Mouse (Mus musculus) heart, postnatal 0 days (tissue): ENCODE data around the gene Foxb2. TPM values are rescaled to one million over a fixed set of nuclear protein-coding genes. Genes with fewer than 3 reads are reported as not detected.

Experiments used
- ATAC-seq: fragments of 200-750 bp; cut with Nextera tagmentation; 2 replicates; pipeline ENCODE4 v1.8.0; 2017; ENCODE audit warnings: low read depth, moderate number of reproducible peaks, moderate library complexity; ENCODE audit not compliant: insufficient read depth
- DNase-seq: peaks from one replicate; pipeline ENCODE4 v3.0.0-alpha.2; 2016; ENCODE audit warnings: low spot score
- H3K27ac ChIP-seq: fragments of 300-500 bp; sonication (generic); 2 replicates; pipeline ENCODE4 v1.5.1; 2014; ENCODE audit warnings: low read depth, mild to moderate bottlenecking
- H3K27me3 ChIP-seq: fragments of 300-500 bp; sonication (generic); 2 replicates; pipeline ENCODE4 v1.6.1; 2014; ENCODE audit warnings: low read length, mixed read lengths; ENCODE audit not compliant: control insufficient read depth, insufficient read depth
- H3K36me3 ChIP-seq: fragments of 300-500 bp; sonication (generic); replicated peaks from 2 replicates; pipeline ENCODE4 v1.6.1; 2014; ENCODE audit warnings: low read length, mixed read lengths; ENCODE audit not compliant: control insufficient read depth, insufficient read depth
- H3K4me1 ChIP-seq: fragments of 300-500 bp; sonication (generic); 2 replicates; pipeline ENCODE4 v1.6.1; 2014; ENCODE audit warnings: antibody characterized with exemption; ENCODE audit not compliant: control insufficient read depth, insufficient read depth
- H3K4me2 ChIP-seq: fragments of 300-500 bp; sonication (generic); 2 replicates; pipeline ENCODE4 v1.6.1; 2014; ENCODE audit warnings: low read depth, mild to moderate bottlenecking, low read length, moderate library complexity
- H3K4me3 ChIP-seq: fragments of 300-500 bp; sonication (generic); 2 replicates; pipeline ENCODE4 v1.5.1; 2014; ENCODE audit warnings: low read depth, low read length
- H3K9ac ChIP-seq: fragments of 300-500 bp; sonication (generic); replicated peaks from 2 replicates; pipeline ENCODE4 v1.6.1; 2014; ENCODE audit warnings: low read depth, low read length, mixed read lengths
- H3K9me3 ChIP-seq: fragments of 300-500 bp; sonication (generic); replicated peaks from 2 replicates; pipeline ENCODE4 v1.6.1; 2016; ENCODE audit warnings: low read length; ENCODE audit not compliant: control insufficient read depth
- CTCF ChIP-seq: IDR thresholded peaks from 2 replicates; pipeline ENCODE4 v1.5.1; 2016; ENCODE audit warnings: antibody characterized with exemption, control low read depth, low read depth
- EP300 ChIP-seq: IDR thresholded peaks from 2 replicates; pipeline ENCODE4 v1.6.1; 2016; ENCODE audit warnings: antibody characterized with exemption, low read depth
- WGBS: fragments of 180-500 bp; shearing (Covaris S2); extraction: QIAGEN DNeasy Blood & Tissue Kit; methylation state at CpG from one replicate; pipeline ENCODE4 v1.1.7; 2014; 5-methylcytosine and 5-hydroxymethylcytosine counted together
- polyA plus RNA-seq: library from polyadenylated mRNA; unstranded; fragments of >200 nt; fragmentation: Nextera tagmentation; extraction: Ambion mirVana; gene quantifications from 2 replicates; pipeline ENCODE4 v1.2.1, GENCODE M21; 2015
- total RNA-seq: library from RNA; depleted of rRNA; stranded (reverse); fragments of >200 nt; gene quantifications from 2 replicates; pipeline ENCODE4 v1.2.3, GENCODE M21; 2014; ENCODE audit warnings: low replicate concordance; rRNA removed

Gene Foxb2
- total RNA-seq (not detected in 2 replicates), polyA plus RNA-seq (not detected in 2 replicates)

DNA sequence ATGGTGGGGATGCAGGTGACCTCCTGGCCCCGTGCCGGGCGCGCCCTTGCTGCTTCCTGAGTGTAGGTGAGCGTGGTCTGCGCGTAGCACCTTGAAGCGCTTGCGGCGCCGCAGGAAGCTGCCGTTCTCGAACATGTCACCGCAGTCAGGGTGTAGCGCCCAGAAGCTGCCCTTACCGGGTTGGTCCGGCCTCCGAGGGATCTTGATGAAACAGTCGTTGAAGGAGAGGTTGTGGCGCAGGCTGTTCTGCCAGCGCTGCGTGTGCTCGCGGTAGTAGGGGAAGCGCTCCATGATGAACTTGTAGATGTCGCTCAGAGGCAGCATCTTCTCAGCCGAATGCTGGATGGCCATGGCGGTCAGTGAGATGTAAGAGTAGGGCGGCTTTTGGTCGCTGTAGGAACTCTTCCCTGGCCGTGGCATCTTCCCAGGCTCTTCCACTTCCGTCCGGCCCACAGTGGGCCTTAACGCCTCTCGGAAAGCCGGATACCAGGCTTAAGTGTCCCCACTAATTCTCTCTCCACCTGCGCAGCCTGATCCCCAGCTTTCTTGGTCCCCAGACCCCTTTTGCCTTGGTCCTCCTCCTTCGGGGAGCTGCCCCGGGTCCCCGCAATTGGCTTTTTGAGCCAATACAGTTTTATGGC, at the start of gene Foxb2:
Gene Foxb2 (minus strand): TSS at position 585 of the 641 bp plus-strand sequence.
- Histone ChIP-seq H3K4me2 (peak within 1 kb of the TSS; percentile 66), H3K4me1 (0 out of 2 replicates have a peak, but pooled peaks cover 11% of the 10 kb centered on the region), H3K27me3 (peaks cover 96% of the 10 kb centered on the region), H3K9me3 (no peaks in the 10 kb centered on the region), H3K9ac (no peak within 1 kb of the TSS), H3K27ac (no peak within 1 kb of the TSS), H3K4me3 (peak within 1 kb of the TSS; percentile 44), H3K36me3 (no peaks in the 10 kb centered on the region)
- no peak for TF ChIP-seq EP300
- no peak for TF ChIP-seq CTCF
- ATAC-seq = no peak
- under 1% methylated on average over 40 of the region's 40 CpGs for WGBS
- no peak for DNase-seq

DNA sequence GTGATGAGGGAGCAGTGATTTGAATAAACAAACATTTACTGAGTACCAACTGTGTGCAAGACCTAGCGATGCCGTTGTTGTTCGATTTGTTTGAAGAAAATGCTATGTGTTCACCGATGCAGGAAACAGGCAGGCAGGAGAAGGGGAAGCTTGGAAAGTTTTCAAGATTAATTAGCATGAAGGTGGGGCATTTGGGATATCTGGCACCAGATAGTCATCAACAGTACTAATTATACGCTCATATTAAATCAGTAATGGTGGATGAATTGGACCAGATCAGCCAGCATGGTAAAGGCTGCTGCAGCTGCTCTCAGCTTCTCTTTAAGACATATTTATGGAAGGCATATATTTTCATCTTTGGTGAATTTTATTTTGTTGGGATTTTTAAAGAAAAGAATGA, 37.9 kb upstream of the Foxb2 start:
- Histone ChIP-seq H3K9me3 (0 out of 2 replicates have a peak, but pooled peaks cover 3% of the 10 kb centered on the region), H3K4me1 (no peaks in the 10 kb centered on the region), H3K4me2 (no peak overlapping the region), H3K27me3 (no peaks in the 10 kb centered on the region), H3K27ac (no peak overlapping the region), H3K4me3 (no peak overlapping the region), H3K36me3 (no peaks in the 10 kb centered on the region), H3K9ac (no peak overlapping the region)
- DNase-seq = no peak
- no peak for TF ChIP-seq EP300
- no peak for TF ChIP-seq CTCF
- WGBS = 85% methylated on average over 5 of the region's 5 CpGs
- ATAC-seq = no peak

GRCm38 (mm10) chr19:16903106-16903505, 29.5 kb upstream of the Foxb2 start:
- H3K9me3 ChIP-seq = no peaks in the 10 kb centered on the region
- ATAC-seq (no peak), DNase-seq (no peak)
- H3K27ac ChIP-seq = no peak overlapping the region
- no peaks in the 10 kb centered on the region for H3K4me1 ChIP-seq
- no peaks in the 10 kb centered on the region for H3K27me3 ChIP-seq
- no peak overlapping the region for H3K9ac ChIP-seq
- no peak overlapping the region for H3K4me2 ChIP-seq
- H3K4me3 ChIP-seq = no peak overlapping the region
- 61% methylated on average over 2 of the region's 2 CpGs for WGBS
- H3K36me3 ChIP-seq = no peaks in the 10 kb centered on the region
- TF ChIP-seq EP300 = no peak
- TF ChIP-seq CTCF = peak; percentile 54

- Histone ChIP-seq H3K27ac (no peak overlapping the region), H3K4me3 (no peak overlapping the region), H3K4me1 (no peaks in the 10 kb centered on the region), H3K4me2 (no peak overlapping the region), H3K9me3 (no peaks in the 10 kb centered on the region), H3K27me3 (no peaks in the 10 kb centered on the region), H3K36me3 (no peaks in the 10 kb centered on the region), H3K9ac (no peak overlapping the region)
- 49% methylated on average over 10 of the region's 10 CpGs for WGBS
- no peak for DNase-seq
- TF ChIP-seq CTCF (peak; percentile 41), EP300 (no peak)
- no peak for ATAC-seq
These were observed 26.1 kb upstream of the Foxb2 start for GRCm38 (mm10) chr19:16899716-16900115.

- Histone ChIP-seq H3K4me1 (no peaks in the 10 kb centered on the region), H3K27me3 (no peaks in the 10 kb centered on the region), H3K27ac (no peak overlapping the region), H3K4me2 (no peak overlapping the region), H3K9me3 (no peaks in the 10 kb centered on the region), H3K9ac (no peak overlapping the region), H3K36me3 (no peaks in the 10 kb centered on the region), H3K4me3 (no peak overlapping the region)
- ATAC-seq (no peak), DNase-seq (no peak)
- TF ChIP-seq EP300 = no peak
- TF ChIP-seq CTCF = no peak
- WGBS = 65% methylated on average over 5 of the region's 5 CpGs
These were observed 25.0 kb upstream of the Foxb2 start for GRCm38 (mm10) chr19:16898576-16898975.

DNA sequence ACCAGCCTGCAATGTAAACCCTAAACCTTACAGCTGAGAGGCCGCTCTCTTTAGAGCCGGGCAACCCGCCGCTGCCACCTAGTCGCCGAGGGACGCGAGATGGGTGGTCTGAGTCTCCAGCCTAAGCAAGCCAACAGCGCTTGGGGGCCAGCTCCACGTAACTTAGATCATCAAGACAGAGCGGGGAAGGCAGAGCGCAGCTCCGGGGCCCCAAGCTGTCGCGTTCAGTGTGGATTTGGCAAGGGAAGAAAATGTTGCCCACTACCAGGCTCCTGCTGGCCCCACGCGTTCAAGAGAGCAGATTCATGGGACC, 2.8 kb upstream of the Foxb2 start:
- Histone ChIP-seq H3K4me2 (no peak overlapping the region), H3K4me3 (no peak overlapping the region)

More for the DNA sequence above, 2.8 kb upstream of the Foxb2 start:
- ATAC-seq (no peak), DNase-seq (no peak)
- Histone ChIP-seq H3K4me1 (0 out of 2 replicates have a peak, but pooled peaks cover 11% of the 10 kb centered on the region), H3K27me3 (peaks cover 95% of the 10 kb centered on the region), H3K9ac (no peak overlapping the region), H3K27ac (no peak overlapping the region), H3K9me3 (no peaks in the 10 kb centered on the region), H3K36me3 (no peaks in the 10 kb centered on the region)
- no peak for TF ChIP-seq EP300
- TF ChIP-seq CTCF = no peak
- 2% methylated on average over 17 of the region's 17 CpGs for WGBS
